Comparison of ENCODE assay signal across 21 mouse cellular contexts in the genomic region with DNA sequence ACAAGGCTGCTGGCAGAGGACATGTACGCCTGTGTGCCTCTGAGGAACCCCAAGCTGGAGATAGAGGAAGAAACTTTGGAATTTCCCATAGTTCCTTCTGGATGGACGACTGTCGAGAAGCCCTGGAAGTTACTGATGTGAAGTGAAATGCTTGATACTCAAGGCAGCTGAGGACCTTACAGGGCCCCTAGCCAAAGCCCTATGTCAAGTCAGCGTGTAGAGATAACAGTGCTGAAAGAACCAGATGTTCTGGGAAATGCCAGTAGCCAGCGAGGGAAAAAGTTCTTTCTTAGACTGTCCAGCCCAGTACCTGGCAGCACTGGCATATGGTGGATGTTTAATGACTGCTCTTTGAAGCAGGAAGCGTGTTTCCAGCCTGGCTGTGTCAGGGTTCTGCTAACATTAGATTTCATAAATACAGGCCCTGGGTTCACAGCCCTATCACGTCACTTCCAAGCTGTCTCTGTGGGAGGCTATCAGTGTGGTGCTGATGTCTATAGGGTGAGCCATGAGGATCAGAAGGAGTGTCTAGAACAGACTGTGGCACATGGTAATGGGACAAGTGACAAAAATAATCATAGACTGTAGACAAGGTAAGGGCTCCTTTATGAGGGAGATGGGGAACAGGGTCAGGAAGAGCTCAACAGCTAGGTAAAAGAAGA. TPM values are rescaled to one million over a fixed set of nuclear protein-coding genes. Genes with fewer than 3 reads are reported as not detected.
DNase-seq lines count a peak whose midpoint lies in the region; ATAC-seq and TF ChIP-seq lines count a peak whose summit lies in the region.
"Had no signal": no experiment of that assay in that cellular context is flagged by ENCODE, and none has a peak within 500 bp of the region (broad histone marks: within the 10 kb centered on the region; RNA-seq: fewer than 3 reads in every experiment).

No protein-coding gene starts in this region.

- WGBS in kidney, adult 2 months, result 42% methylated on average over 7 of the region's 7 CpGs
- 24% methylated on average over 7 of the region's 7 CpGs for WGBS in lung, embryonic 14.5 days
- 43% methylated on average over 7 of the region's 7 CpGs for WGBS in limb, embryonic 10.5 days

- TF ChIP-seq POLR2A in kidney, adult 2 months (IDR thresholded peaks at IDR 0.05; ENCODE audit: low read depth, low read length), result no peak

- ATAC-seq in lung, embryonic 14.5 days (ENCODE audit: insufficient read depth), result peak; percentile 15; the same call in 1 of the 2 replicates
- ATAC-seq: forebrain, embryonic 13.5 days had no signal

- no peak for TF ChIP-seq CTCF in kidney, adult 2 months (conservative IDR thresholded peaks at IDR 0.05; ENCODE audit: insufficient read depth, insufficient read length, low read depth, low read length)
- no peak for TF ChIP-seq CTCF in lung, embryonic 14.5 days (IDR thresholded peaks at IDR 0.05; ENCODE audit: low read depth)

- DNase-seq in kidney, adult 2 months, result peak; percentile 47
- DNase-seq in kidney, postnatal 25 days, result no peak
- no peak for DNase-seq in lung, embryonic 14.5 days
- DNase-seq in lung, adult 18-20 months, result no peak
- no peak for DNase-seq in limb, embryonic 10.5 days (ENCODE audit: low spot score)
- DNase-seq in right cerebral cortex, postnatal 14 days, result no peak
- no peak for DNase-seq in embryo, embryonic 9.5 days (ENCODE audit: extremely low spot score)
- DNase-seq: adrenal gland, postnatal 10 days; cerebellum, adult 9-10 months; gastrocnemius, postnatal 10 days; lung, postnatal 10 days; midbrain, embryonic 14.5 days had no signal

- H3K4me3 ChIP-seq in kidney, adult 2 months (ENCODE audit: insufficient read depth, low read depth, low read length), result 0 out of 2 replicates have a peak overlapping the region, but pooled peaks have one; percentile 25
- H3K4me3 ChIP-seq in lung, embryonic 14.5 days (ENCODE audit: low read depth, low read length), result no peak overlapping the region
- 0 out of 2 replicates have a peak overlapping the region, but pooled peaks have one; percentile 17 for H3K4me3 ChIP-seq in limb, embryonic 10.5 days
- H3K4me3 ChIP-seq: embryonic facial prominence, embryonic 12.5 days; erythroblast, embryonic 14.5 days; forebrain, embryonic 13.5 days; limb, embryonic 12.5 days had no signal

- H3K9ac ChIP-seq in lung, embryonic 14.5 days, result no peak overlapping the region
- H3K9ac ChIP-seq: embryonic facial prominence, embryonic 12.5 days; forebrain, embryonic 13.5 days; hindbrain, embryonic 14.5 days; limb, embryonic 12.5 days; liver, embryonic 14.5 days had no signal

- no peaks in the 10 kb centered on the region for H3K9me3 ChIP-seq in lung, embryonic 14.5 days (ENCODE audit: low read depth, low read length)
- H3K9me3 ChIP-seq in limb, embryonic 10.5 days (replicated peaks), result no peaks in the 10 kb centered on the region
- H3K9me3 ChIP-seq: embryonic facial prominence, embryonic 12.5 days; forebrain, embryonic 13.5 days; limb, embryonic 12.5 days had no signal

- no peaks in the 10 kb centered on the region for H3K27me3 ChIP-seq in kidney, adult 2 months (replicated peaks; ENCODE audit: control insufficient read depth, insufficient read depth, low read length)
- peaks cover 21% of the 10 kb centered on the region for H3K27me3 ChIP-seq in lung, embryonic 14.5 days (ENCODE audit: insufficient read depth, low read length)
- H3K27me3 ChIP-seq in limb, embryonic 10.5 days (ENCODE audit: low read depth, poor library complexity, severe bottlenecking), result peaks cover 65% of the 10 kb centered on the region

- H3K4me1 ChIP-seq in kidney, adult 2 months (ENCODE audit: control insufficient read depth, insufficient read depth, low read length), result peaks cover 31% of the 10 kb centered on the region
- peaks cover 3% of the 10 kb centered on the region for H3K4me1 ChIP-seq in lung, embryonic 14.5 days (ENCODE audit: insufficient read depth)
- H3K4me1 ChIP-seq in limb, embryonic 10.5 days, result peaks cover 34% of the 10 kb centered on the region

- peak overlapping the region; percentile 51 for H3K27ac ChIP-seq in kidney, adult 2 months (ENCODE audit: insufficient read depth, low read depth, low read length)
- no peak overlapping the region for H3K27ac ChIP-seq in lung, embryonic 14.5 days (ENCODE audit: low read depth)
- peak overlapping the region; percentile 39 for H3K27ac ChIP-seq in limb, embryonic 10.5 days
- H3K27ac ChIP-seq: embryonic facial prominence, embryonic 12.5 days; forebrain, embryonic 13.5 days; hindbrain, embryonic 14.5 days; limb, embryonic 12.5 days; liver, embryonic 14.5 days; stomach, postnatal 0 days had no signal

- H3K4me2 ChIP-seq in lung, embryonic 14.5 days, result no peak overlapping the region
- H3K4me2 ChIP-seq: embryonic facial prominence, embryonic 12.5 days; forebrain, embryonic 13.5 days; hindbrain, embryonic 14.5 days; limb, embryonic 12.5 days had no signal

- no peaks in the 10 kb centered on the region for H3K36me3 ChIP-seq in kidney, adult 2 months (ENCODE audit: control insufficient read depth, insufficient read depth, low read length)
- no peaks in the 10 kb centered on the region for H3K36me3 ChIP-seq in lung, embryonic 14.5 days (ENCODE audit: insufficient read depth)
- H3K36me3 ChIP-seq in limb, embryonic 10.5 days, result no peaks in the 10 kb centered on the region
- H3K36me3 ChIP-seq: embryonic facial prominence, embryonic 12.5 days; limb, embryonic 12.5 days had no signal

RNA-seq across cellular contexts. Expression of a gene that starts 2.3 kb away (rescaled TPM):
- polyA plus RNA-seq in kidney, adult 2 months (2012; rRNA removed), result 241 and 309 TPM in 2 replicates
- polyA plus RNA-seq in lung, embryonic 14.5 days (2014; fragmentation: Nextera tagmentation; extraction: Ambion mirVana), result 0.16 and 0.18 TPM in 2 replicates
- polyA plus RNA-seq in limb, embryonic 10.5 days (2016; fragmentation: Nextera tagmentation; extraction: Ambion mirVana), result 1.1 and 1.9 TPM in 2 replicates
- polyA plus RNA-seq: cortical plate, adult 2 months; erythroblast, embryonic 14.5 days; forebrain, embryonic 13.5 days; frontal cortex, adult 2 months; hindbrain, embryonic 14.5 days; midbrain, embryonic 14.5 days had no signal

Comparison
In these comparisons a context has a peak if more than half of its experiments do, and no peak if none do; other contexts are left out.
1. RNA of a gene that starts 2.3 kb away (polyA plus RNA-seq): 241 to 309 TPM in kidney, adult 2 months; 1.1 to 1.9 TPM in limb, embryonic 10.5 days and 0.16 to 0.18 TPM in lung, embryonic 14.5 days; every median in the first group is over 10 times any median in the second.